25 mouse cellular contexts compared by ENCODE assay signal in genomic region chr5:68578496-68578895, GRCm38 (mm10).
DNase-seq lines count a peak whose midpoint lies in the region; ATAC-seq and TF ChIP-seq lines count a peak whose summit lies in the region.
"Had no signal": no experiment of that assay in that cellular context is flagged by ENCODE, and none has a peak within 500 bp of the region (broad histone marks: within the 10 kb centered on the region; RNA-seq: fewer than 3 reads in every experiment).

No protein-coding gene starts in this region.

- ATAC-seq in intestine, embryonic 15.5 days = peak; percentile 94
- ATAC-seq in intestine, postnatal 0 days = peak; percentile 97
- ATAC-seq in stomach, embryonic 16.5 days (ENCODE audit: insufficient read depth, low FRiP score) = peak; percentile 95
- ATAC-seq: CD4-positive, CD25-positive, alpha-beta regulatory T cell, adult 4 months; forebrain, embryonic 14.5 days; forebrain, postnatal 0 days; hindbrain, postnatal 0 days had no signal

- TF ChIP-seq CTCF in intestine, postnatal 0 days (IDR thresholded peaks at IDR 0.05; ENCODE audit: low read depth) = no peak

- no peak overlapping the region for H3K4me3 ChIP-seq in intestine, embryonic 15.5 days (replicated peaks)
- no peak overlapping the region for H3K4me3 ChIP-seq in intestine, postnatal 0 days (ENCODE audit: low read depth, low read length)
- H3K4me3 ChIP-seq in stomach, embryonic 16.5 days (replicated peaks; ENCODE audit: low read length) = no peak overlapping the region
- H3K4me3 ChIP-seq in hindbrain, embryonic 10.5 days = no peak overlapping the region
- H3K4me3 ChIP-seq: embryonic facial prominence, embryonic 13.5 days; forebrain, embryonic 10.5 days; heart, embryonic 12.5 days; heart, embryonic 15.5 days had no signal

- DNase-seq in gastrocnemius, adult 18-20 months (ENCODE audit: low spot score) = no peak
- no peak for DNase-seq in right cerebral cortex, adult 18-20 months
- no peak for DNase-seq in hindbrain, embryonic 10.5 days (ENCODE audit: low spot score)
- DNase-seq: adrenal gland, adult 2 months; adrenal gland, postnatal 14 days; cerebellum, adult 11 months; cerebellum, adult 2 months; cerebellum, adult 9-11 months; cerebellum, postnatal 25 days; forebrain, postnatal 0 days; gastrocnemius, postnatal 25 days; heart, adult 18-20 months; heart, postnatal 10 days; heart, postnatal 36 days had no signal

- no peak overlapping the region for H3K27ac ChIP-seq in intestine, embryonic 15.5 days
- H3K27ac ChIP-seq in intestine, postnatal 0 days (ENCODE audit: low read depth, low read length) = no peak overlapping the region
- H3K27ac ChIP-seq in stomach, embryonic 16.5 days (ENCODE audit: low read length) = no peak overlapping the region
- no peak overlapping the region for H3K27ac ChIP-seq in hindbrain, embryonic 10.5 days
- H3K27ac ChIP-seq: embryonic facial prominence, embryonic 13.5 days; forebrain, embryonic 10.5 days; heart, embryonic 15.5 days; hindbrain, embryonic 14.5 days; hindbrain, postnatal 0 days had no signal

- H3K9ac ChIP-seq in intestine, embryonic 15.5 days = no peak overlapping the region
- H3K9ac ChIP-seq in intestine, postnatal 0 days (ENCODE audit: low read depth, low read length) = no peak overlapping the region
- H3K9ac ChIP-seq in stomach, embryonic 16.5 days (ENCODE audit: low read length) = no peak overlapping the region
- H3K9ac ChIP-seq: embryonic facial prominence, embryonic 13.5 days; forebrain, postnatal 0 days; heart, embryonic 12.5 days; heart, embryonic 15.5 days; hindbrain, embryonic 14.5 days had no signal

- H3K4me2 ChIP-seq in intestine, embryonic 15.5 days (replicated peaks) = no peak overlapping the region
- no peak overlapping the region for H3K4me2 ChIP-seq in intestine, postnatal 0 days (replicated peaks; ENCODE audit: low read depth)
- no peak overlapping the region for H3K4me2 ChIP-seq in stomach, embryonic 16.5 days (ENCODE audit: low read depth, low read length)
- H3K4me2 ChIP-seq: embryonic facial prominence, embryonic 13.5 days; heart, embryonic 12.5 days; heart, embryonic 15.5 days; hindbrain, embryonic 14.5 days had no signal

- H3K36me3 ChIP-seq in intestine, embryonic 15.5 days = no peaks in the 10 kb centered on the region
- H3K36me3 ChIP-seq in intestine, postnatal 0 days (ENCODE audit: control insufficient read depth, insufficient read depth) = no peaks in the 10 kb centered on the region
- no peaks in the 10 kb centered on the region for H3K36me3 ChIP-seq in stomach, embryonic 16.5 days (ENCODE audit: control insufficient read depth, insufficient read depth, low read length)
- H3K36me3 ChIP-seq in hindbrain, embryonic 10.5 days = no peaks in the 10 kb centered on the region
- H3K36me3 ChIP-seq: embryonic facial prominence, embryonic 13.5 days; forebrain, embryonic 10.5 days; heart, embryonic 12.5 days; heart, embryonic 15.5 days had no signal

- no peaks in the 10 kb centered on the region for H3K9me3 ChIP-seq in intestine, embryonic 15.5 days
- H3K9me3 ChIP-seq in intestine, postnatal 0 days (ENCODE audit: control insufficient read depth) = no peaks in the 10 kb centered on the region
- no peaks in the 10 kb centered on the region for H3K9me3 ChIP-seq in stomach, embryonic 16.5 days (replicated peaks; ENCODE audit: control insufficient read depth, low read length)
- H3K9me3 ChIP-seq in hindbrain, embryonic 10.5 days = no peaks in the 10 kb centered on the region
- H3K9me3 ChIP-seq: embryonic facial prominence, embryonic 13.5 days; forebrain, embryonic 10.5 days; heart, embryonic 12.5 days; heart, embryonic 15.5 days had no signal

- 85% methylated on average over 1 of the region's 1 CpGs for WGBS in intestine, embryonic 15.5 days
- 74% methylated on average over 1 of the region's 1 CpGs for WGBS in intestine, postnatal 0 days
- 81% methylated on average over 1 of the region's 1 CpGs for WGBS in stomach, embryonic 16.5 days
- 91% methylated on average over 1 of the region's 1 CpGs for WGBS in hindbrain, embryonic 10.5 days

- no peaks in the 10 kb centered on the region for H3K27me3 ChIP-seq in intestine, embryonic 15.5 days (replicated peaks)
- H3K27me3 ChIP-seq in intestine, postnatal 0 days (replicated peaks; ENCODE audit: control insufficient read depth, insufficient read depth, low read length) = no peaks in the 10 kb centered on the region
- no peaks in the 10 kb centered on the region for H3K27me3 ChIP-seq in stomach, embryonic 16.5 days (ENCODE audit: control insufficient read depth, insufficient read depth, low read length)
- H3K27me3 ChIP-seq in hindbrain, embryonic 10.5 days (ENCODE audit: insufficient read depth, poor library complexity, severe bottlenecking) = no peaks in the 10 kb centered on the region
- H3K27me3 ChIP-seq: embryonic facial prominence, embryonic 13.5 days; heart, embryonic 12.5 days; heart, embryonic 15.5 days had no signal

- no peaks in the 10 kb centered on the region for H3K4me1 ChIP-seq in intestine, embryonic 15.5 days (replicated peaks)
- H3K4me1 ChIP-seq in intestine, postnatal 0 days (replicated peaks; ENCODE audit: control insufficient read depth, insufficient read depth, low read length) = no peaks in the 10 kb centered on the region
- no peaks in the 10 kb centered on the region for H3K4me1 ChIP-seq in stomach, embryonic 16.5 days (ENCODE audit: control insufficient read depth, insufficient read depth, low read length)
- no peaks in the 10 kb centered on the region for H3K4me1 ChIP-seq in hindbrain, embryonic 10.5 days (replicated peaks)
- H3K4me1 ChIP-seq: embryonic facial prominence, embryonic 13.5 days; forebrain, embryonic 10.5 days; heart, embryonic 12.5 days; heart, embryonic 15.5 days had no signal
